Mouse (Mus musculus): ENCODE results near the gene Ttpal. TPM values are rescaled to one million over a fixed set of nuclear protein-coding genes. Genes with fewer than 3 reads are reported as not detected.

Ttpal gene
- polyA plus RNA-seq, 1 experiment from 2014 or later: 22.9 TPM

DNA sequence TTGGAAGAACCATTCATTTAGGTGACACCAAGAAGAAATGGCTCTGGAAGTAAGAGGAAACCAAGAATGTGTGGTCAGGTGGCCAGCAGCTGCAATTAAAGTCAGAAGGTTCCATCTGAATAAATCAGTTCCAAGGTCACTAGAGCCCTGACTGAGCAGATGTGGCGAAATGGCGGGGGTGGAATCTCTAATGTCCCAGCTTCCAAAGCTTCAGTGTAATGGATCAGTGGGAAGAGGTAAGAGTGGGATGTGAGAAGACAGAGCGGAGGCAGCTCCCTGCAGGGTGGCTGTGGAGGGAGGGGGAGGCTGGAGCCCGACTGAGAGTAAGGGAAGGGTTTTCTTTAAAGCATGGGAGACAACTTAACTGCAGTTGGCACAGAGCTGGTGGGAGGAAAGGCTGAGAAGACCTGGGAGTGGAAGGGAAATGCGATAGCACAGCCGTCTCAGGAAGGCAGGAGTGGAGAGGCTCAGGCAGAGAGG, 59.3 kb downstream of the Ttpal start:
- 64% methylated on average over 6 of the region's 6 CpGs for WGBS
- Histone ChIP-seq H3K4me2 (ENCODE audit: low read depth, low read length) (no peak overlapping the region), H3K36me3 (ENCODE audit: control insufficient read depth, insufficient read depth, low read length) (no peaks in the 10 kb centered on the region), H3K27me3 (replicated peaks; ENCODE audit: control insufficient read depth, insufficient read depth, low read length) (no peaks in the 10 kb centered on the region), H3K27ac (ENCODE audit: low read length) (no peak overlapping the region), H3K9ac (ENCODE audit: low read depth, low read length) (no peak overlapping the region), H3K9me3 (ENCODE audit: control insufficient read depth, low read length) (no peaks in the 10 kb centered on the region), H3K4me3 (ENCODE audit: low read length) (no peak overlapping the region), H3K4me1 (ENCODE audit: control insufficient read depth, insufficient read depth, low read length) (peaks cover 5% of the 10 kb centered on the region; the same call in 1 of the 2 replicates)
- ATAC-seq: no peak

DNA sequence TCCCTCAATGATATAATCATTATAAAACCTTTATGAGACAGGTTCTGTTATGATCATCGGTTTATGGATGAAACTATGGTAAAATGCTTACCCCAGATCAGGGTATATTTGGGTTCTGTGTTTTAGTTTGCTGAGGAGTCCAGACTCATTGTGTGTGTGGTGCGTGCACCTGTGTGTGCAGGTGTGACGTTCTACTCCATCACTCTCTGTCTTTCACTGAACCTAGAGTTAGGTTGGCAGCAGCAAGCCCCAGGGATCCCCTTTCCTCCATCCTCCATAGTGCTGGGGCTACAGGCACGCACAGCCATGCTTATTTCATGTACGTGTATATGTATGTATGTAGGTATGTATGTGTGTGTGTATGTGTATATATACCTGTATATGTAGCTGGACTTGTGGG, 60.0 kb downstream of the Ttpal start:
- no peak for ATAC-seq
- no peak overlapping the region for H3K4me3 ChIP-seq (ENCODE audit: low read length)
- H3K9ac ChIP-seq (ENCODE audit: low read depth, low read length): no peak overlapping the region
- no peaks in the 10 kb centered on the region for H3K36me3 ChIP-seq (ENCODE audit: control insufficient read depth, insufficient read depth, low read length)
- no peak overlapping the region for H3K4me2 ChIP-seq (ENCODE audit: low read depth, low read length)
- H3K9me3 ChIP-seq (ENCODE audit: control insufficient read depth, low read length): no peaks in the 10 kb centered on the region
- H3K27me3 ChIP-seq (replicated peaks; ENCODE audit: control insufficient read depth, insufficient read depth, low read length): no peaks in the 10 kb centered on the region
- H3K4me1 ChIP-seq (ENCODE audit: control insufficient read depth, insufficient read depth, low read length): peaks cover 9% of the 10 kb centered on the region
- no peak overlapping the region for H3K27ac ChIP-seq (ENCODE audit: low read length)
- 92% methylated on average over 5 of the region's 5 CpGs for WGBS

DNA sequence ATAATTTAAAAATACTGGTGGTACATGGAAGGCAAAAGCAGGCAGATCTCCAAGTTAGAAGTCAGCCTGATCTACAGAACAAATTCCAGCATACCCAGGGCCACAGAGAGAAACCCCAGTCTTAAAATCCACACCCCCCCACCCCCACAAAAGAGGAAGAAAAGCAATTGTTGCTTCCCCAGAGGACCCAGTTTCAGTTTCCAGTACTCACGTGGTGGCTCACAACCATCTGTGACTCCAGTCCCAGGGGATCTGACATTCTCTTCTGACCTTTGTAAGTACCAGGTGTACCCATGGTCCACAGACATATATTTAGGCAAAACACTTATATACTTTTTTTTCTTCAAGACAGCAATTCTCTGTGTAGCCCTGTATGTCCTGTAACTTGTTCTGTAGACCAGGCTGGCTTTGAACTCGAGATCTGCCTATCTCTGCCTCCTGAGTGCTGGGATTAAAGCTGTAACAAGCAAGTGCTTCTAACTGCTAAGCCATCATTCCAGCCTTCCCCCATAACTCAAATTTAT, 60.6 kb downstream of the Ttpal start:
- H3K27me3 ChIP-seq (replicated peaks; ENCODE audit: control insufficient read depth, insufficient read depth, low read length): no peaks in the 10 kb centered on the region
- peaks cover 9% of the 10 kb centered on the region for H3K4me1 ChIP-seq (ENCODE audit: control insufficient read depth, insufficient read depth, low read length)
- H3K4me2 ChIP-seq (ENCODE audit: low read depth, low read length): no peak overlapping the region
- no peak overlapping the region for H3K9ac ChIP-seq (ENCODE audit: low read depth, low read length)
- H3K9me3 ChIP-seq (ENCODE audit: control insufficient read depth, low read length): no peaks in the 10 kb centered on the region
- H3K4me3 ChIP-seq (ENCODE audit: low read length): no peak overlapping the region
- no peak overlapping the region for H3K27ac ChIP-seq (ENCODE audit: low read length)
- ATAC-seq: no peak
- no peaks in the 10 kb centered on the region for H3K36me3 ChIP-seq (ENCODE audit: control insufficient read depth, insufficient read depth, low read length)
- 71% methylated on average over 2 of the region's 2 CpGs for WGBS

DNA sequence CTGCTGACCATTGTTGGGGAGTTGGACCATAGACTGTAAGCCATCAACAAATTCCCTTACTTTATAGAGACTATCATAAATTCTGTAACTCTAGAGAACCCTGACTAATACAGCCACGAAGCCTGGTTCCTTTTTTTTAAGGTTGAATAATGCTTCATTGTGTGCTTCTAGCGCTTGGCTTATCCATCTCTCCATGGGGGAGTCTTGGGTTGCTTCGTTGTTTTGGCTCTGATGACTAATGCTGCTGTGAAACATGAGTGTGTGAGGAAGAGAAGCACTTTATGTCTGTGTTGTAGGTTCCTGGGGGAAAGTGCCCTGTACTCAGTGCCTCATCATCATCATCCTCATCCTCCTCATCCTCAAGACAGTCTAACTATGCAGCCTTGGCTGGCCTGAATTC, 61.8 kb downstream of the Ttpal start:
- Histone ChIP-seq H3K36me3 (ENCODE audit: control insufficient read depth, insufficient read depth, low read length) (no peaks in the 10 kb centered on the region), H3K9me3 (ENCODE audit: control insufficient read depth, low read length) (no peaks in the 10 kb centered on the region), H3K27ac (ENCODE audit: low read length) (no peak overlapping the region), H3K9ac (ENCODE audit: low read depth, low read length) (no peak overlapping the region), H3K4me2 (ENCODE audit: low read depth, low read length) (no peak overlapping the region), H3K4me3 (ENCODE audit: low read length) (no peak overlapping the region), H3K4me1 (ENCODE audit: control insufficient read depth, insufficient read depth, low read length) (peaks cover 9% of the 10 kb centered on the region), H3K27me3 (replicated peaks; ENCODE audit: control insufficient read depth, insufficient read depth, low read length) (no peaks in the 10 kb centered on the region)
- 62% methylated on average over 3 of the region's 3 CpGs for WGBS
- no peak for ATAC-seq

DNA sequence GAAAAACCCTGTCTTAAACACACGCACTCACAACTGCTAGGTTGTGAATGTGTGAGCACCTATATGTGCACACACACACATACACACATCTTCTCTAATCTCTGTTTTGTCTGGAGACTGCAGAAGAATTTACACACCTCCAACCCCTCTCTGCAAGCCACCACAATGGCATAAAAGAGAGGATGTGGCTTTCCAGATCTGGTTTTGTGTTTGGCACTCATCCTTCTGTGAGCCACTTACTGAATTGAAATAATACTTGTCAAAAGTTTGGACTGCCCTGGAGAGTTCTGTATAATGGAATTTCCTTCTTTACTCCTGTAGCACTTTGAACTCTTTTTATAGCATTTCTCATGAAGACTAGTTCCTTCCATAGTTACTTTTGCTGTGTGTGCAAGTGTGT, 64.9 kb downstream of the Ttpal start:
- Histone ChIP-seq H3K4me1 (ENCODE audit: control insufficient read depth, insufficient read depth, low read length) (peaks cover 7% of the 10 kb centered on the region), H3K9ac (ENCODE audit: low read depth, low read length) (no peak overlapping the region), H3K36me3 (ENCODE audit: control insufficient read depth, insufficient read depth, low read length) (no peaks in the 10 kb centered on the region), H3K4me3 (ENCODE audit: low read length) (no peak overlapping the region), H3K27ac (ENCODE audit: low read length) (no peak overlapping the region), H3K4me2 (ENCODE audit: low read depth, low read length) (no peak overlapping the region), H3K9me3 (ENCODE audit: control insufficient read depth, low read length) (no peaks in the 10 kb centered on the region), H3K27me3 (replicated peaks; ENCODE audit: control insufficient read depth, insufficient read depth, low read length) (no peaks in the 10 kb centered on the region)
- 93% methylated on average over 1 of the region's 1 CpGs for WGBS
- ATAC-seq: no peak

Other genes starting within 250 kb of the Ttpal start
- gene Jph2, start 204.3 kb upstream of the Ttpal start, polyA plus RNA-seq (2015; fragmentation: Nextera tagmentation; extraction: Ambion mirVana): 6.3 and 7.5 TPM in 2 replicates
- gene Oser1, start 177.6 kb upstream of the Ttpal start, polyA plus RNA-seq (2015; fragmentation: Nextera tagmentation; extraction: Ambion mirVana): 79.4 and 85.8 TPM in 2 replicates
- 3.9 and 5.0 TPM in 2 replicates for gene Gdap1l1, start 163.8 kb upstream of the Ttpal start, polyA plus RNA-seq (2015; fragmentation: Nextera tagmentation; extraction: Ambion mirVana)
- 10.4 and 10.6 TPM in 2 replicates for gene Fitm2, start 129.7 kb upstream of the Ttpal start, polyA plus RNA-seq (2015; fragmentation: Nextera tagmentation; extraction: Ambion mirVana)
- 0.20 and 0.24 TPM in 2 replicates for gene R3hdml, start 110.0 kb upstream of the Ttpal start, polyA plus RNA-seq (2015; fragmentation: Nextera tagmentation; extraction: Ambion mirVana)
- gene Hnf4a, start 95.5 kb upstream of the Ttpal start, polyA plus RNA-seq (2015; fragmentation: Nextera tagmentation; extraction: Ambion mirVana): 86.6 and 88.5 TPM in 2 replicates
- 55.4 and 57.1 TPM in 2 replicates for gene Serinc3, start 42.8 kb downstream of the Ttpal start, polyA plus RNA-seq (2015; fragmentation: Nextera tagmentation; extraction: Ambion mirVana)
- 115 and 122 TPM in 2 replicates for gene Pkig, start 56.1 kb downstream of the Ttpal start, polyA plus RNA-seq (2015; fragmentation: Nextera tagmentation; extraction: Ambion mirVana)
- gene Ada, start 147.9 kb downstream of the Ttpal start, polyA plus RNA-seq (2015; fragmentation: Nextera tagmentation; extraction: Ambion mirVana): 5.8 and 7.4 TPM in 2 replicates
- gene Ccn5, start 218.5 kb downstream of the Ttpal start, polyA plus RNA-seq (2015; fragmentation: Nextera tagmentation; extraction: Ambion mirVana): 0.24 and 0.76 TPM in 2 replicates